Mouse (Mus musculus): ENCODE measurements around the gene Tob2. TPM values are rescaled to one million over a fixed set of nuclear protein-coding genes. Genes with fewer than 3 reads are reported as not detected.

The Tob2 gene
- polyA plus RNA-seq, 1 experiment = 31.6 TPM

GRCm38 (mm10) chr15:81814716-81815370 is 43.8 kb downstream of the Tob2 start:
- no peak overlapping the region for H3K27ac ChIP-seq (ENCODE audit: insufficient read depth, low read depth, low read length)
- H3K4me1 ChIP-seq (ENCODE audit: control insufficient read depth, insufficient read depth, low read length) = peaks cover 17% of the 10 kb centered on the region
- peaks cover 15% of the 10 kb centered on the region for H3K36me3 ChIP-seq (ENCODE audit: control insufficient read depth, insufficient read depth, low read length)
- no peak overlapping the region for H3K4me3 ChIP-seq (ENCODE audit: insufficient read depth, low read depth, low read length)
- TF ChIP-seq CTCF (conservative IDR thresholded peaks at IDR 0.05; ENCODE audit: insufficient read depth, insufficient read length, low read depth, low read length) (no peak), POLR2A (IDR thresholded peaks at IDR 0.05; ENCODE audit: low read depth, low read length) (no peak)
- H3K27me3 ChIP-seq (replicated peaks; ENCODE audit: control insufficient read depth, insufficient read depth, low read length) = no peaks in the 10 kb centered on the region
- peak; percentile 44 for DNase-seq
- 73% methylated on average over 12 of the region's 12 CpGs for WGBS

- Histone ChIP-seq H3K4me3 (ENCODE audit: insufficient read depth, low read depth, low read length) (no peak overlapping the region), H3K27me3 (replicated peaks; ENCODE audit: control insufficient read depth, insufficient read depth, low read length) (no peaks in the 10 kb centered on the region), H3K4me1 (ENCODE audit: control insufficient read depth, insufficient read depth, low read length) (peaks cover 18% of the 10 kb centered on the region), H3K36me3 (ENCODE audit: control insufficient read depth, insufficient read depth, low read length) (peaks cover 12% of the 10 kb centered on the region), H3K27ac (ENCODE audit: insufficient read depth, low read depth, low read length) (no peak overlapping the region)
- no peak for TF ChIP-seq CTCF (conservative IDR thresholded peaks at IDR 0.05; ENCODE audit: insufficient read depth, insufficient read length, low read depth, low read length)
- TF ChIP-seq POLR2A (IDR thresholded peaks at IDR 0.05; ENCODE audit: low read depth, low read length) = no peak
- 67% methylated on average over 5 of the region's 5 CpGs for WGBS
- peak; percentile 67 for DNase-seq
These were observed 44.5 kb downstream of the Tob2 start for GRCm38 (mm10) chr15:81813986-81814705.

GRCm38 (mm10) chr15:81812696-81813631 is 45.6 kb downstream of the Tob2 start:
- peak; percentile 21 for DNase-seq
- Histone ChIP-seq H3K27ac (ENCODE audit: insufficient read depth, low read depth, low read length) (peak overlapping the region; percentile 96), H3K36me3 (ENCODE audit: control insufficient read depth, insufficient read depth, low read length) (peaks cover 11% of the 10 kb centered on the region), H3K4me1 (ENCODE audit: control insufficient read depth, insufficient read depth, low read length) (peaks cover 25% of the 10 kb centered on the region), H3K27me3 (replicated peaks; ENCODE audit: control insufficient read depth, insufficient read depth, low read length) (no peaks in the 10 kb centered on the region), H3K4me3 (ENCODE audit: insufficient read depth, low read depth, low read length) (peak overlapping the region; percentile 76)
- TF ChIP-seq POLR2A (IDR thresholded peaks at IDR 0.05; ENCODE audit: low read depth, low read length) (no peak), CTCF (conservative IDR thresholded peaks at IDR 0.05; ENCODE audit: insufficient read depth, insufficient read length, low read depth, low read length) (no peak)
- WGBS = 35% methylated on average over 7 of the region's 7 CpGs

- WGBS = 20% methylated on average over 3 of the region's 3 CpGs
- no peak for DNase-seq
- Histone ChIP-seq H3K27me3 (replicated peaks; ENCODE audit: control insufficient read depth, insufficient read depth, low read length) (no peaks in the 10 kb centered on the region), H3K36me3 (ENCODE audit: control insufficient read depth, insufficient read depth, low read length) (peaks cover 11% of the 10 kb centered on the region), H3K4me3 (ENCODE audit: insufficient read depth, low read depth, low read length) (peak overlapping the region; percentile 76), H3K4me1 (ENCODE audit: control insufficient read depth, insufficient read depth, low read length) (peaks cover 29% of the 10 kb centered on the region), H3K27ac (ENCODE audit: insufficient read depth, low read depth, low read length) (peak overlapping the region; percentile 96)
- TF ChIP-seq CTCF (conservative IDR thresholded peaks at IDR 0.05; ENCODE audit: insufficient read depth, insufficient read length, low read depth, low read length) = no peak
These were observed 46.3 kb downstream of the Tob2 start for GRCm38 (mm10) chr15:81812287-81812686.

GRCm38 (mm10) chr15:81811599-81811996 is 47.0 kb downstream of the Tob2 start:
- Histone ChIP-seq H3K27ac (ENCODE audit: insufficient read depth, low read depth, low read length) (peak overlapping the region; percentile 96), H3K27me3 (replicated peaks; ENCODE audit: control insufficient read depth, insufficient read depth, low read length) (no peaks in the 10 kb centered on the region), H3K4me1 (ENCODE audit: control insufficient read depth, insufficient read depth, low read length) (peaks cover 32% of the 10 kb centered on the region), H3K4me3 (ENCODE audit: insufficient read depth, low read depth, low read length) (peak overlapping the region; percentile 76), H3K36me3 (ENCODE audit: control insufficient read depth, insufficient read depth, low read length) (peaks cover 7% of the 10 kb centered on the region; the same call in 1 of the 2 replicates)
- TF ChIP-seq POLR2A (IDR thresholded peaks at IDR 0.05; ENCODE audit: low read depth, low read length) = no peak
- no peak for TF ChIP-seq CTCF (conservative IDR thresholded peaks at IDR 0.05; ENCODE audit: insufficient read depth, insufficient read length, low read depth, low read length)
- peak; percentile 84 for DNase-seq
- WGBS = 2% methylated on average over 26 of the region's 26 CpGs

- Histone ChIP-seq H3K27ac (ENCODE audit: insufficient read depth, low read depth, low read length) (peak overlapping the region; percentile 99), H3K4me3 (ENCODE audit: insufficient read depth, low read depth, low read length) (peak overlapping the region; percentile 76), H3K4me1 (ENCODE audit: control insufficient read depth, insufficient read depth, low read length) (peaks cover 39% of the 10 kb centered on the region), H3K27me3 (replicated peaks; ENCODE audit: control insufficient read depth, insufficient read depth, low read length) (no peaks in the 10 kb centered on the region), H3K36me3 (ENCODE audit: control insufficient read depth, insufficient read depth, low read length) (peaks cover 4% of the 10 kb centered on the region; the same call in 1 of the 2 replicates)
- TF ChIP-seq CTCF (conservative IDR thresholded peaks at IDR 0.05; ENCODE audit: insufficient read depth, insufficient read length, low read depth, low read length) (no peak), POLR2A (IDR thresholded peaks at IDR 0.05; ENCODE audit: low read depth, low read length) (peak; percentile 88)
- WGBS = under 1% methylated on average over 89 of the region's 89 CpGs
- peak; percentile 99 for DNase-seq
These were observed 47.7 kb downstream of the Tob2 start for GRCm38 (mm10) chr15:81810671-81811598.
